Mouse (Mus musculus): ENCODE measurements around the gene Lrpprc. TPM values are rescaled to one million over a fixed set of nuclear protein-coding genes. Genes with fewer than 3 reads are reported as not detected.

Gene Lrpprc
- polyA plus RNA-seq, 1 experiment, result 40.3 TPM

GRCm38 (mm10) chr17:84758374-84758773 lies 32.2 kb downstream of the Lrpprc start:
- DNase-seq, result no peak
- Histone ChIP-seq H3K27me3 (ENCODE audit: control insufficient read depth, insufficient read depth, low read length) (no peaks in the 10 kb centered on the region), H3K4me3 (replicated peaks; ENCODE audit: insufficient read depth, low read depth, low read length) (no peak overlapping the region), H3K4me1 (ENCODE audit: control insufficient read depth, insufficient read depth, low read length) (no peaks in the 10 kb centered on the region), H3K27ac (ENCODE audit: insufficient read depth, low read length) (no peak overlapping the region)
- WGBS, result 32% methylated on average over 10 of the region's 10 CpGs
- TF ChIP-seq CTCF (IDR thresholded peaks at IDR 0.05; ENCODE audit: borderline replicate concordance, insufficient read depth, low read depth, low read length), result no peak
- no peak for TF ChIP-seq POLR2A (IDR thresholded peaks at IDR 0.05; ENCODE audit: borderline replicate concordance, insufficient read depth, low read length)

- Histone ChIP-seq H3K27ac (ENCODE audit: insufficient read depth, low read length) (no peak overlapping the region), H3K4me3 (replicated peaks; ENCODE audit: insufficient read depth, low read depth, low read length) (no peak overlapping the region), H3K27me3 (ENCODE audit: control insufficient read depth, insufficient read depth, low read length) (no peaks in the 10 kb centered on the region), H3K4me1 (ENCODE audit: control insufficient read depth, insufficient read depth, low read length) (no peaks in the 10 kb centered on the region)
- 67% methylated on average over 2 of the region's 2 CpGs for WGBS
- DNase-seq, result no peak
- TF ChIP-seq POLR2A (IDR thresholded peaks at IDR 0.05; ENCODE audit: borderline replicate concordance, insufficient read depth, low read length) (no peak), CTCF (IDR thresholded peaks at IDR 0.05; ENCODE audit: borderline replicate concordance, insufficient read depth, low read depth, low read length) (no peak)
Measured at GRCm38 (mm10) chr17:84756090-84756489, 34.5 kb downstream of the Lrpprc start.

GRCm38 (mm10) chr17:84753489-84753888 lies 37.1 kb downstream of the Lrpprc start:
- WGBS, result 44% methylated on average over 5 of the region's 5 CpGs
- no peaks in the 10 kb centered on the region for H3K27me3 ChIP-seq (ENCODE audit: control insufficient read depth, insufficient read depth, low read length)
- no peak for TF ChIP-seq CTCF (IDR thresholded peaks at IDR 0.05; ENCODE audit: borderline replicate concordance, insufficient read depth, low read depth, low read length)
- TF ChIP-seq POLR2A (IDR thresholded peaks at IDR 0.05; ENCODE audit: borderline replicate concordance, insufficient read depth, low read length), result no peak
- H3K4me1 ChIP-seq (ENCODE audit: control insufficient read depth, insufficient read depth, low read length), result no peaks in the 10 kb centered on the region
- no peak for DNase-seq
- no peak overlapping the region for H3K27ac ChIP-seq (ENCODE audit: insufficient read depth, low read length)
- H3K4me3 ChIP-seq (replicated peaks; ENCODE audit: insufficient read depth, low read depth, low read length), result no peak overlapping the region

- Histone ChIP-seq H3K27ac (ENCODE audit: insufficient read depth, low read length) (no peak overlapping the region), H3K4me3 (replicated peaks; ENCODE audit: insufficient read depth, low read depth, low read length) (no peak overlapping the region), H3K27me3 (ENCODE audit: control insufficient read depth, insufficient read depth, low read length) (no peaks in the 10 kb centered on the region), H3K4me1 (ENCODE audit: control insufficient read depth, insufficient read depth, low read length) (no peaks in the 10 kb centered on the region)
- DNase-seq, result no peak
- no peak for TF ChIP-seq POLR2A (IDR thresholded peaks at IDR 0.05; ENCODE audit: borderline replicate concordance, insufficient read depth, low read length)
- TF ChIP-seq CTCF (IDR thresholded peaks at IDR 0.05; ENCODE audit: borderline replicate concordance, insufficient read depth, low read depth, low read length), result no peak
- WGBS, result 90% methylated on average over 2 of the region's 2 CpGs
Measured at GRCm38 (mm10) chr17:84752286-84752685, 38.3 kb downstream of the Lrpprc start.

- no peak overlapping the region for H3K4me3 ChIP-seq (replicated peaks; ENCODE audit: insufficient read depth, low read depth, low read length)
- TF ChIP-seq CTCF (IDR thresholded peaks at IDR 0.05; ENCODE audit: borderline replicate concordance, insufficient read depth, low read depth, low read length), result no peak
- TF ChIP-seq POLR2A (IDR thresholded peaks at IDR 0.05; ENCODE audit: borderline replicate concordance, insufficient read depth, low read length), result no peak
- DNase-seq, result no peak
- 47% methylated on average over 8 of the region's 8 CpGs for WGBS
- H3K27me3 ChIP-seq (ENCODE audit: control insufficient read depth, insufficient read depth, low read length), result no peaks in the 10 kb centered on the region
- H3K27ac ChIP-seq (ENCODE audit: insufficient read depth, low read length), result no peak overlapping the region
- no peaks in the 10 kb centered on the region for H3K4me1 ChIP-seq (ENCODE audit: control insufficient read depth, insufficient read depth, low read length)
Measured at GRCm38 (mm10) chr17:84751630-84752191, 38.9 kb downstream of the Lrpprc start.

- no peak for DNase-seq
Measured at GRCm38 (mm10) chr17:84750130-84750529, 40.5 kb downstream of the Lrpprc start.

GRCm38 (mm10) chr17:84749297-84749696 lies 41.3 kb downstream of the Lrpprc start:
- Histone ChIP-seq H3K27ac (ENCODE audit: insufficient read depth, low read length) (no peak overlapping the region), H3K4me1 (ENCODE audit: control insufficient read depth, insufficient read depth, low read length) (no peaks in the 10 kb centered on the region), H3K4me3 (replicated peaks; ENCODE audit: insufficient read depth, low read depth, low read length) (no peak overlapping the region), H3K27me3 (ENCODE audit: control insufficient read depth, insufficient read depth, low read length) (no peaks in the 10 kb centered on the region)
- TF ChIP-seq CTCF (IDR thresholded peaks at IDR 0.05; ENCODE audit: borderline replicate concordance, insufficient read depth, low read depth, low read length) (no peak), POLR2A (IDR thresholded peaks at IDR 0.05; ENCODE audit: borderline replicate concordance, insufficient read depth, low read length) (no peak)
- WGBS, result 33% methylated on average over 8 of the region's 8 CpGs
- DNase-seq, result no peak

More at GRCm38 (mm10) chr17:84750130-84750529, 40.5 kb downstream of the Lrpprc start:
- Histone ChIP-seq H3K27ac (ENCODE audit: insufficient read depth, low read length) (no peak overlapping the region), H3K27me3 (ENCODE audit: control insufficient read depth, insufficient read depth, low read length) (no peaks in the 10 kb centered on the region), H3K4me3 (replicated peaks; ENCODE audit: insufficient read depth, low read depth, low read length) (no peak overlapping the region), H3K4me1 (ENCODE audit: control insufficient read depth, insufficient read depth, low read length) (no peaks in the 10 kb centered on the region)
- 64% methylated on average over 4 of the region's 4 CpGs for WGBS
- TF ChIP-seq CTCF (IDR thresholded peaks at IDR 0.05; ENCODE audit: borderline replicate concordance, insufficient read depth, low read depth, low read length) (no peak), POLR2A (IDR thresholded peaks at IDR 0.05; ENCODE audit: borderline replicate concordance, insufficient read depth, low read length) (no peak)

GRCm38 (mm10) chr17:84748152-84748682 lies 42.4 kb downstream of the Lrpprc start:
- Histone ChIP-seq H3K4me3 (replicated peaks; ENCODE audit: insufficient read depth, low read depth, low read length) (no peak overlapping the region), H3K27me3 (ENCODE audit: control insufficient read depth, insufficient read depth, low read length) (no peaks in the 10 kb centered on the region), H3K27ac (ENCODE audit: insufficient read depth, low read length) (no peak overlapping the region), H3K4me1 (ENCODE audit: control insufficient read depth, insufficient read depth, low read length) (no peaks in the 10 kb centered on the region)
- DNase-seq, result no peak
- TF ChIP-seq POLR2A (IDR thresholded peaks at IDR 0.05; ENCODE audit: borderline replicate concordance, insufficient read depth, low read length) (no peak), CTCF (IDR thresholded peaks at IDR 0.05; ENCODE audit: borderline replicate concordance, insufficient read depth, low read depth, low read length) (no peak)
- WGBS, result 90% methylated on average over 9 of the region's 9 CpGs

Measured in cerebellum, adult 2 months (tissue).